Comparison of ENCODE assay signal across 8 mouse cellular contexts in genomic region chr3:87030855-87031254, GRCm38 (mm10). TPM values are rescaled to one million over a fixed set of nuclear protein-coding genes. Genes with fewer than 3 reads are reported as not detected.
DNase-seq lines count a peak whose midpoint lies in the region; ATAC-seq and TF ChIP-seq lines count a peak whose summit lies in the region.

No protein-coding gene starts in this region.

- TF ChIP-seq POLR2A in heart, adult 2 months (IDR thresholded peaks at IDR 0.05; ENCODE audit: insufficient read depth, low read depth, low read length): no peak
- no peak for TF ChIP-seq POLR2A in cortical plate, adult 2 months (IDR thresholded peaks at IDR 0.05; ENCODE audit: extremely low read depth, insufficient read depth, low read length)

- H3K4me2 ChIP-seq in heart, embryonic 11.5 days: no peak overlapping the region

- peak; percentile 91 for TF ChIP-seq CTCF in heart, adult 2 months (IDR thresholded peaks at IDR 0.05)
- peak; percentile 98 for TF ChIP-seq CTCF in cortical plate, adult 2 months (IDR thresholded peaks at IDR 0.05; ENCODE audit: extremely low read depth, insufficient read depth, low read length)

- DNase-seq in heart, adult 2 months: peak; percentile 51 to 62
- peak; percentile 86 for DNase-seq in adipocyte (ENCODE audit: low spot score)
- peak; percentile 37 to 43 for DNase-seq in gastrocnemius, postnatal 36 days
- peak; percentile 65 for DNase-seq in layer of hippocampus, adult 9-10 months (ENCODE audit: low spot score)
- peak; percentile 27 for DNase-seq in spleen, adult 12 weeks (ENCODE audit: low spot score)

- intact Hi-C loops in heart, adult 2 months (cut with DNase I): loop anchor here (5.0 kb wide), 2 partner anchors 276 to 471 kb away; no protein-coding TSS in a partner anchor
- intact Hi-C loops in gastrocnemius, postnatal 36 days (cut with DNase I): loop anchor here (10.0 kb wide), 1 partner anchor 464 kb away; no protein-coding TSS in a partner anchor

- H3K9me3 ChIP-seq in heart, embryonic 11.5 days (replicated peaks; ENCODE audit: control insufficient read depth, low read length): no peaks in the 10 kb centered on the region

- ATAC-seq in heart, embryonic 11.5 days (replicated peaks; ENCODE audit: insufficient number of reproducible peaks, low FRiP score, low TSS enrichment): no peak
- peak; percentile 82 for ATAC-seq in megakaryocyte, adult 5-6 weeks (ENCODE audit: poor library complexity, severe bottlenecking)

- no peaks in the 10 kb centered on the region for H3K79me2 ChIP-seq in heart, adult 2 months (replicated peaks; ENCODE audit: control insufficient read depth, insufficient read depth, low read length)

- no peak overlapping the region for H3K4me3 ChIP-seq in heart, adult 2 months
- no peak overlapping the region for H3K4me3 ChIP-seq in heart, embryonic 11.5 days (ENCODE audit: low read depth, low read length)
- no peak overlapping the region for H3K4me3 ChIP-seq in cortical plate, adult 2 months (ENCODE audit: insufficient read depth, low read length)

- 17% methylated on average over 6 of the region's 6 CpGs for WGBS in heart, adult 2 months
- WGBS in heart, embryonic 11.5 days (ENCODE audit: insufficient replicate concordance): 16% methylated on average over 6 of the region's 6 CpGs

- TF ChIP-seq EP300 in heart, adult 2 months (IDR thresholded peaks at IDR 0.05; ENCODE audit: insufficient read depth, low read depth, low read length): no peak

- H3K36me3 ChIP-seq in heart, adult 2 months (ENCODE audit: control insufficient read depth, insufficient read depth, low read length): no peaks in the 10 kb centered on the region
- H3K36me3 ChIP-seq in heart, embryonic 11.5 days (ENCODE audit: control insufficient read depth, insufficient read depth, low read length): no peaks in the 10 kb centered on the region

- H3K27ac ChIP-seq in heart, adult 2 months: no peak overlapping the region
- H3K27ac ChIP-seq in heart, embryonic 11.5 days (ENCODE audit: low read depth, low read length): no peak overlapping the region
- H3K27ac ChIP-seq in cortical plate, adult 2 months (ENCODE audit: insufficient read depth, low read length): no peak overlapping the region

- H3K9ac ChIP-seq in heart, adult 2 months (ENCODE audit: low read depth, low read length): no peak overlapping the region
- no peak overlapping the region for H3K9ac ChIP-seq in heart, embryonic 11.5 days (ENCODE audit: low read depth, low read length)

- no peaks in the 10 kb centered on the region for H3K27me3 ChIP-seq in heart, adult 2 months (ENCODE audit: control insufficient read depth, insufficient read depth, low read length)
- no peaks in the 10 kb centered on the region for H3K27me3 ChIP-seq in heart, embryonic 11.5 days (ENCODE audit: control insufficient read depth, insufficient read depth, low read length)

- no peaks in the 10 kb centered on the region for H3K4me1 ChIP-seq in heart, adult 2 months (ENCODE audit: control insufficient read depth, insufficient read depth, low read length)
- H3K4me1 ChIP-seq in heart, embryonic 11.5 days (ENCODE audit: control insufficient read depth, insufficient read depth, low read length): no peaks in the 10 kb centered on the region
- no peaks in the 10 kb centered on the region for H3K4me1 ChIP-seq in cortical plate, adult 2 months (ENCODE audit: control insufficient read depth, insufficient read depth, low read length)

RNA-seq across cellular contexts. Expression of gene Cd1d1, which starts 31.6 kb away (rescaled TPM):
- total RNA-seq in heart, adult 2 months (2021): 1 to 10 TPM; 2.3 to 3.7 TPM
- polyA plus RNA-seq in heart, adult 2 months (2012; rRNA removed): 6.8 and 12.5 TPM in 2 replicates
- polyA plus RNA-seq in heart, embryonic 11.5 days (2014; fragmentation: Nextera tagmentation; extraction: Ambion mirVana): 33.4 and 40.1 TPM in 2 replicates
- 1.0 and 1.9 TPM in 2 replicates for polyA plus RNA-seq in cortical plate, adult 2 months (2012; rRNA removed)
- 1 to 10 TPM; 4.6 to 8.4 TPM for total RNA-seq in gastrocnemius, postnatal 36 days (2021)
- total RNA-seq in megakaryocyte, adult 5-6 weeks (2015): 15.3 and 27.2 TPM in 2 replicates
- total RNA-seq in megakaryocyte, adult 5-6 weeks (2017): 16.5 and 18.5 TPM in 2 replicates

Comparison
In these comparisons a context has a peak if more than half of its experiments do, and no peak if none do; other contexts are left out.
1. DNase-seq: peak in every context shown above with its lines; median percentile 86 in adipocyte; 65 in layer of hippocampus, adult 9-10 months; 56 in heart, adult 2 months; 40 in gastrocnemius, postnatal 36 days; 27 in spleen, adult 12 weeks.